Mouse (Mus musculus): ENCODE data around the gene Hey2.

Gene Hey2

GRCm38 (mm10) chr10:30842643-30843437 lies at the start of gene Hey2:
Gene Hey2 (minus strand): TSS chr10:30842801.
- DNase-seq (ENCODE audit: low read depth, low spot score), result peak; percentile 97

GRCm38 (mm10) chr10:30883085-30883760 lies 40.6 kb upstream of the Hey2 start:
- no peak for DNase-seq (ENCODE audit: low read depth, low spot score)

DNA sequence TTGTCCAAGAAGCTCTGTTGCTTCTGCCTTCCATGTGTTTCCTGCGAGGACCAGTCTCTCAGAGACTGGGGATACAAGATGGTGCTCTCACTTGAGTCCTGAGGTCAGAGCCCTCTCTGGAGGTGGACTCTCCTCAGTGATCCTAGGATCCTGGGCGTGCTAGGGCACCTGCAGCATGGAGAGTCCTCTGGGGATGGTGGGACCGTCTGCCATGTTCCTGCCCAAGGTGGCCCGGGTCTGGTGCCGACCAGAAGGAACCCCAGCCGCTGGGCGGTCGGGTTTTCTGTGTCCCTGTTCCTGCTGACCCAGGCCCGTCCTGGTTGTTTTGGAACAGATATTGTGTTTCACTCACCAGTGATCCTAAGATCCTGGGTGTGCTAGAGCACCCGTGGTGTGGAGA lies 38.5 kb upstream of the Hey2 start:
- DNase-seq (ENCODE audit: low read depth, low spot score), result no peak

GRCm38 (mm10) chr10:30845101-30845825 lies 2.7 kb upstream of the Hey2 start:
- DNase-seq (ENCODE audit: low read depth, low spot score), result no peak

DNA sequence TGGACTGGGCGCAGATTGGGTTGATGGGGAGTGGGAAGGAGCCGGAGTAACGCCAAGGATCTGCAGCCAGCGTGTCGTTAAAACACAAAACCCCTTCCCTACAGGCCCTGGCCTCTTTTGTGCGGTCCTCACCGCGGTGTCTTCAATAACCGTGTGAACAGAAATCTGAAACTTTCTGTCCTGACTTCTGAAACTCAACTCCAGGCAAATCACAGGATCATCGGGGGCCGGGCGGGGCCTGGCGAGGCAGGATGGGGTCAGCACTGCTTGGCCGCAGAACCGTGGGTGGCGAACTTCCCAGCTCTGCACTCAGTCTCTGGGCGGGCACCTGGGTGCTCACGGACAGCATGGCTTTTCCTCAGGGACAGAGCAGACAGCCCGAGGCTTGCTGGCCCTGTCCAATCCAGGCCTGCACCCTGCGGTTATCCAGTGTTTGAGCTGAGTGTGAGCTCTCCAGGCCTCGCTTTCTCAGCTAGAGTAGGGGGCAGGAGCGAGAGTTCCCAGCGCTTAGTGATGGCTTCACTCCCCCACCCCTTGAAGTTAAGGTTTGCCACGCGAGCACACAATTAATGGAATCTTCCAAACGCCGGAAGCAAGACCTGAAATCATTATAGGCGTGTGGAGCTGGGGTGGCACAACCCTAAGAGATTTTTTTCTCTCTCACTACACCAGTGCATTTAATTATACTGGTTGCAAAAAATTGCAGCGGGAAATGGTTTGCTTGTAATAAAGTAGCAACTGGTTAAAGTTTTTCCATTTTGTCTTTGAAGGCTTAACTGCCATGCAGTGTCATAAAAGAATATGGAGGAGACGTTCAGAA lies 1.8 kb upstream of the Hey2 start:
- DNase-seq (ENCODE audit: low read depth, low spot score), result no peak

GRCm38 (mm10) chr10:30843438-30844190 lies 1.0 kb upstream of the Hey2 start:
- DNase-seq (ENCODE audit: low read depth, low spot score), result no peak

GRCm38 (mm10) chr10:30842228-30842627 lies 373 bp downstream of the Hey2 start:
- no peak for DNase-seq (ENCODE audit: low read depth, low spot score)

DNA sequence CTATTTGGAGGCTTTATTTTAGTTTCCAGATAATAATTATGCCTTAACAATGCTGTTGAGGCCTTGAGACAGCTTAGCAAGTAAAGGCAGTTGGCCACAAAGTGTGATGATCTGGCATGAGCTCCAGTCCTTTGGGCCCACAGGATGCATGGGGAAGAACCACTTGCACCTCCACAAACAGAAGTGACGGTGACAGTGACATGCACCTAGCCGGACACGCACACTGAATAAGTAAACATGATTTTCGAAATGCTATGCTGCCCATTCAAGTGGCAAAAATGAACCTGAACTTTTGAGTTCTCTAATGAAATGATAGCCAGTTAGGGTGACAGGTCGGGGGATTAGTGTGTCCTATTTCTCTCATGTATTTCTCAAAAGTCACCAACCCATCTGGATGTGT lies 1.8 kb downstream of the Hey2 start:
- no peak for DNase-seq (ENCODE audit: low read depth, low spot score)

DNA sequence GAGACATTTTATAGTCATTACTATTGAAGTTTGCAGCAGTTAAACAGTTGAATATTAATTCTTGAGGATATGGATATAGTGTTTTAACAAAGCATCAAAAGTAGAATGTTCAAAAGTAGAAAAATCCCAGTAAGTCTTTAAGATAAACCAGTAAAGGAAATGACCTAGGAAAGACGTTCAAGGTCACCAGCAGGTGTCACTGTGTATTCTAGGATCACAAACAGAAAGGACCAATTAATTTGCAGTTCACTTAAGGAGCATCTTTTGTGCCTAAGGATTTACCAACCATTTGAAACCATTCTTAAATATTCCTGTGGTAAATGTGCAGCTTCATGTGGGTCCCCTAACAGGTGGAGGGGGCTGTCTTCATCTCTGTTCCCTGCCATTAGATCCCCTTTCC lies 4.4 kb downstream of the Hey2 start:
- DNase-seq (ENCODE audit: low read depth, low spot score), result no peak

GRCm38 (mm10) chr10:30825049-30825448 lies 17.6 kb downstream of the Hey2 start:
- DNase-seq (ENCODE audit: low read depth, low spot score), result peak; percentile 31

DNA sequence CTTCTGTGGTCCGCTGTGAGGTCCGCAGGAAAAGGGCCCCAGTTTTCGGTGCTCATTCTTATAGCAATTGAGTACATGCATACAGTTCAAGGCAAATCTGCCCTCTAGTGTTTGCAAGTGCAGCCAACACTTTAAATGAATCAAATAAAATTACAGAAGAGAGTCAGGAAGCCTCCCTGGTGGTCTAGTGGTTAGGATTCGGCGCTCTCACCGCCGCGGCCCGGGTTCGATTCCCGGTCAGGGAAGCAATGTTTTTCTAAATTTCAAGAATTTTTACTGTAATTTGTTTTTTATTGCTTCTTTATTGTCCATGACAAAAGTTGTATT lies 31.7 kb downstream of the Hey2 start:
- peak; percentile 80 for DNase-seq (ENCODE audit: low read depth, low spot score)

DNA sequence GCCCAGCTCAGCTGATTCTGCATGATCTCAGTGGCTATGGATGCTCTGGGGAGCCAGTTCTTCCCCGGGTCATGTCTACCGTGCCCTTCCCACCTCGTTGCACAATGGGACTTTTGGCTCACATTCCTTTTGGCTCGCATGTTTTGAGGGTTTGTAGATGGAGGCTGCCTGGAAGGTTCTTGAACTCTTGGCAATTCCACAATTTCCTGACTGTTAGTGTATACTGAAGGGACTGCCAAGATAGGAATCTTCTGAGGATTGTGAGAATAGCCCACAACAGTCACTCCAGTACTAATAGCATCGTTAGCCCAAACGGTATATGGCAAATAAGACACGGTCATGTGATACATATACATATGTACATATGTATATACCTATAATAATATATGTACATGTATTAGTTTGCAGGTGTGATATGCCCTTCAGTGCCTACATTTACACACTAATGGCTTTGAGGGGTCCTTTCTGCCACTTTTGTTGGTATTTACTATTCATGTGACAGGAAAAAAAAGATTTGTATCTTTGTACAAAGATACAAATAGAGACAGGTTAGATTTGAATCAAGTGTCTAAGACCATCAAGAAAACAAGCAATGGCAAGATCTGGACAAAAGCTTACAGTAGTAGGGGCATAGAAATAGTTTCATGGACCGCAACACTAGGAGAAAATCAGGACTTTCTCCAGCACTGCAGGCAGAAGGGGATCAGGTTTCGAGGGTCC lies 32.2 kb downstream of the Hey2 start:
- no peak for DNase-seq (ENCODE audit: low read depth, low spot score)

DNA sequence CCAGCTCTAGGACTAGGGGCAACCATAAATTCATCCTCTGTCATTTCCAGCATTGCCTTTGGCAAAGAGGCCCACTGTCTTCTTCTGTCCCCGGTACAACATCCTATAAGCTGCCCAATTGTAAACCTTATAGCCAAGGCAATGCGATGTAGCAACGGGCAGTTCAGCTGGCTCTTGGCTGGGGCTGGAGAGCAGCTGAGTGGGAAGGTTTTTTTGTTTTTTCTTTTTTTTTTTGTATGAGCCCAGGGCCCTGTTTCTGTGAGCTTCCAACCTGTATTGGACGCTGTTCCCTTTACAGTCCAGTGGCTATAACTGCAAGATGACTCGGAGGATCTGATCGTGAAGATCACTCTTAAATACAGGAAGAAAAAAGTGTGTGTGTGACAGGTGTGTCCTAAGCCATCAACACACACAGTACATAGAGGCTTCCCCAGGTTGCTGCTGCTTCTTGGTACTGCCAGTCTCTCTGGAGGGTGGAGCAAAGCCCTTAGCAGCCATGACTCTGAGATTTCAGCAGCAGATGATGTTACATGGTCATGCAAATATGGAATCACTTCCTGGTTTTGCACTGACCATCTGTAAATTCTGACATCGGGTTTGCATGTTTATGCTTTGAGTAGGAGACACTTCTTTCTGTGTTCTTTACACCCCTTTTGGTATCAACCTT lies 38.9 kb downstream of the Hey2 start:
- no peak for DNase-seq (ENCODE audit: low read depth, low spot score)

- DNase-seq (ENCODE audit: low read depth, low spot score), result peak; percentile 68
Measured at GRCm38 (mm10) chr10:30802681-30803586, 39.7 kb downstream of the Hey2 start, which contains the start of gene Ncoa7. Gene Ncoa7 (minus strand): TSS chr10:30803326.

- DNase-seq (ENCODE audit: low read depth, low spot score), result no peak
Measured at GRCm38 (mm10) chr10:30802033-30802432, 40.6 kb downstream of the Hey2 start.

GRCm38 (mm10) chr10:30799713-30800450 lies 42.7 kb downstream of the Hey2 start:
- DNase-seq (ENCODE audit: low read depth, low spot score), result no peak

DNA sequence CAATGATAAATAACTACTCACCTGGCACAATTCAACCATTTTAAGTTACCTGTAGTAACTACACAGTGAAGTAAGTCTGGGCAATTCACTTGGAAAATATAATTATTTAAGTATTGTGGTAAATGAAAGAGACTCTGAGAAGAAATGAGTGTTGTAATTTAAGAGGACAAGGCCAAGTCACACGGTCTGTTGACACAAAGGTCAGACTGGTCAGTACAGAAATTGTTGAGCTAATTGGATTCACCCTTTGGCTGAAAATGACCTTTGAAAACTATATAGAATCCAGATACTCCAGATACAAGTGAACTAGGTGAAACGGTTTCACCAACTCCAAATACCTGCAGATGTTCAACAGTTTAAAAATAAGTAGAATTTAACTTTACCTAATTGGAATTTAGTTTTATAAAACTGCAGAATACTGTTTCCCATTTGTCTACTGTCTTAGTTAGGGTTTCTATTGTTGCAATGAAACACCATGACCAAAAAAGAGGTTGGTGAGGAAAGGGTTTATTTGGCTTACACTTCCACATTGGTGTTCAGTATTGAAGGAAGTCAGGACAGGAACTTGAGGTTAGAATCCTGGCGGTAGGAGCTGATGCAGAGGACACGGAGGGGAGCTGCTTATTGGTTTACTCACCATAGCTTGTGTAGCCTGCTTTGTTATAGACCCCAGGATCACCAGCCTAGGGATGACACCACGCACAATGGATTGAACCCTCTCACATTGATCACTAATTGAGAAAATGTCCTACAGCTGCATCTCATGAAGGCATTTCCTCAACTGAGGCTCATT lies 45.9 kb downstream of the Hey2 start:
- DNase-seq (ENCODE audit: low read depth, low spot score), result no peak

Data from retina, postnatal 7 days (tissue).